Mouse (Mus musculus): ENCODE results near the gene Ttc4. TPM values are rescaled to one million over a fixed set of nuclear protein-coding genes. Genes with fewer than 3 reads are reported as not detected.

The Ttc4 gene
- polyA plus RNA-seq, 1 experiment: 0.61 TPM

- TF ChIP-seq GATA1 (IDR thresholded peaks at IDR 0.05; ENCODE audit: low read length): no peak
- no peak for TF ChIP-seq TAL1 (IDR thresholded peaks at IDR 0.05; ENCODE audit: low read length)
- Histone ChIP-seq H3K27me3 (ENCODE audit: control insufficient read depth) (peaks cover 15% of the 10 kb centered on the region), H3K4me1 (ENCODE audit: control insufficient read depth) (no peaks in the 10 kb centered on the region), H3K4me3 (replicated peaks) (no peak overlapping the region), H3K36me3 (ENCODE audit: control insufficient read depth) (no peaks in the 10 kb centered on the region), H3K9me3 (ENCODE audit: control insufficient read depth, low read length) (no peaks in the 10 kb centered on the region)
These were observed 21.2 kb upstream of the Ttc4 start for GRCm38 (mm10) chr4:106699989-106700388.

- no peaks in the 10 kb centered on the region for H3K36me3 ChIP-seq (ENCODE audit: control insufficient read depth)
- H3K27me3 ChIP-seq (ENCODE audit: control insufficient read depth): peaks cover 7% of the 10 kb centered on the region
- no peak overlapping the region for H3K4me3 ChIP-seq (replicated peaks)
- peaks cover 2% of the 10 kb centered on the region for H3K4me1 ChIP-seq (ENCODE audit: control insufficient read depth)
- no peak for TF ChIP-seq TAL1 (IDR thresholded peaks at IDR 0.05; ENCODE audit: low read length)
- TF ChIP-seq GATA1 (IDR thresholded peaks at IDR 0.05; ENCODE audit: low read length): no peak
- no peaks in the 10 kb centered on the region for H3K9me3 ChIP-seq (ENCODE audit: control insufficient read depth, low read length)
These were observed 15.2 kb upstream of the Ttc4 start for GRCm38 (mm10) chr4:106693841-106694430.

- Histone ChIP-seq H3K36me3 (ENCODE audit: control insufficient read depth) (no peaks in the 10 kb centered on the region), H3K4me1 (ENCODE audit: control insufficient read depth) (peaks cover 7% of the 10 kb centered on the region), H3K9me3 (ENCODE audit: control insufficient read depth, low read length) (no peaks in the 10 kb centered on the region), H3K27me3 (ENCODE audit: control insufficient read depth) (0 out of 2 replicates have a peak, but pooled peaks cover 2% of the 10 kb centered on the region), H3K4me3 (replicated peaks) (no peak overlapping the region)
- TF ChIP-seq TAL1 (IDR thresholded peaks at IDR 0.05; ENCODE audit: low read length) (no peak), GATA1 (IDR thresholded peaks at IDR 0.05; ENCODE audit: low read length) (no peak)
These were observed 10.0 kb upstream of the Ttc4 start for GRCm38 (mm10) chr4:106688636-106689296.

- Histone ChIP-seq H3K9me3 (ENCODE audit: control insufficient read depth, low read length) (no peaks in the 10 kb centered on the region), H3K4me1 (ENCODE audit: control insufficient read depth) (peaks cover 38% of the 10 kb centered on the region), H3K4me3 (replicated peaks) (no peak overlapping the region), H3K27me3 (ENCODE audit: control insufficient read depth) (no peaks in the 10 kb centered on the region), H3K36me3 (ENCODE audit: control insufficient read depth) (peaks cover 19% of the 10 kb centered on the region)
- TF ChIP-seq TAL1 (IDR thresholded peaks at IDR 0.05; ENCODE audit: low read length): no peak
- TF ChIP-seq GATA1 (IDR thresholded peaks at IDR 0.05; ENCODE audit: low read length): no peak
These were observed 2.2 kb upstream of the Ttc4 start for GRCm38 (mm10) chr4:106680955-106681354.

- TF ChIP-seq GATA1 (IDR thresholded peaks at IDR 0.05; ENCODE audit: low read length): no peak
- no peak for TF ChIP-seq TAL1 (IDR thresholded peaks at IDR 0.05; ENCODE audit: low read length)
- H3K27me3 ChIP-seq (ENCODE audit: control insufficient read depth): no peaks in the 10 kb centered on the region
- no peaks in the 10 kb centered on the region for H3K9me3 ChIP-seq (ENCODE audit: control insufficient read depth, low read length)
- peaks cover 38% of the 10 kb centered on the region for H3K4me1 ChIP-seq (ENCODE audit: control insufficient read depth)
- H3K36me3 ChIP-seq (ENCODE audit: control insufficient read depth): peaks cover 37% of the 10 kb centered on the region
- peak overlapping the region; percentile 76 for H3K4me3 ChIP-seq (replicated peaks)
These were observed 408 bp upstream of the Ttc4 start for GRCm38 (mm10) chr4:106679152-106679551.

GRCm38 (mm10) chr4:106676749-106677148 is 2.0 kb downstream of the Ttc4 start:
- Histone ChIP-seq H3K36me3 (ENCODE audit: control insufficient read depth) (peaks cover 60% of the 10 kb centered on the region), H3K9me3 (ENCODE audit: control insufficient read depth, low read length) (no peaks in the 10 kb centered on the region), H3K4me3 (replicated peaks) (no peak overlapping the region), H3K27me3 (ENCODE audit: control insufficient read depth) (no peaks in the 10 kb centered on the region), H3K4me1 (ENCODE audit: control insufficient read depth) (peaks cover 38% of the 10 kb centered on the region)
- TF ChIP-seq GATA1 (IDR thresholded peaks at IDR 0.05; ENCODE audit: low read length) (no peak), TAL1 (IDR thresholded peaks at IDR 0.05; ENCODE audit: low read length) (no peak)

- Histone ChIP-seq H3K27me3 (ENCODE audit: control insufficient read depth) (no peaks in the 10 kb centered on the region), H3K4me1 (ENCODE audit: control insufficient read depth) (no peaks in the 10 kb centered on the region), H3K9me3 (ENCODE audit: control insufficient read depth, low read length) (no peaks in the 10 kb centered on the region), H3K4me3 (replicated peaks) (no peak overlapping the region), H3K36me3 (ENCODE audit: control insufficient read depth) (peaks cover 100% of the 10 kb centered on the region)
- TF ChIP-seq TAL1 (IDR thresholded peaks at IDR 0.05; ENCODE audit: low read length) (no peak), GATA1 (IDR thresholded peaks at IDR 0.05; ENCODE audit: low read length) (no peak)
These were observed 12.2 kb downstream of the Ttc4 start for GRCm38 (mm10) chr4:106666546-106666945.

GRCm38 (mm10) chr4:106665673-106666072 is 13.1 kb downstream of the Ttc4 start:
- no peaks in the 10 kb centered on the region for H3K9me3 ChIP-seq (ENCODE audit: control insufficient read depth, low read length)
- no peak overlapping the region for H3K4me3 ChIP-seq (replicated peaks)
- no peaks in the 10 kb centered on the region for H3K4me1 ChIP-seq (ENCODE audit: control insufficient read depth)
- peaks cover 100% of the 10 kb centered on the region for H3K36me3 ChIP-seq (ENCODE audit: control insufficient read depth)
- H3K27me3 ChIP-seq (ENCODE audit: control insufficient read depth): no peaks in the 10 kb centered on the region
- no peak for TF ChIP-seq GATA1 (IDR thresholded peaks at IDR 0.05; ENCODE audit: low read length)
- TF ChIP-seq TAL1 (IDR thresholded peaks at IDR 0.05; ENCODE audit: low read length): no peak

GRCm38 (mm10) chr4:106665269-106665668 is 13.5 kb downstream of the Ttc4 start:
- Histone ChIP-seq H3K4me1 (ENCODE audit: control insufficient read depth) (no peaks in the 10 kb centered on the region), H3K4me3 (replicated peaks) (no peak overlapping the region), H3K27me3 (ENCODE audit: control insufficient read depth) (no peaks in the 10 kb centered on the region), H3K36me3 (ENCODE audit: control insufficient read depth) (peaks cover 100% of the 10 kb centered on the region), H3K9me3 (ENCODE audit: control insufficient read depth, low read length) (no peaks in the 10 kb centered on the region)
- TF ChIP-seq GATA1 (IDR thresholded peaks at IDR 0.05; ENCODE audit: low read length) (no peak), TAL1 (IDR thresholded peaks at IDR 0.05; ENCODE audit: low read length) (no peak)
